Mouse (Mus musculus) layer of hippocampus, adult 11-12 months (tissue): ENCODE results near the gene Fbxo7.
A peak's percentile ranks its signal among the peaks of the same experiment; 100 is the strongest.

Experiments used
- DNase-seq: peaks from one replicate; pipeline ENCODE4 v3.0.0; 2022; ENCODE audit warnings: low spot score

Fbxo7 gene

GRCm38 (mm10) chr10:86043651-86044050, 21.9 kb downstream of the Fbxo7 start:
- DNase-seq: no peak

- no peak for DNase-seq
Observed at GRCm38 (mm10) chr10:86044066-86044465, 22.3 kb downstream of the Fbxo7 start.

GRCm38 (mm10) chr10:86046371-86046770, 24.6 kb downstream of the Fbxo7 start:
- no peak for DNase-seq

GRCm38 (mm10) chr10:86047786-86048185, 26.0 kb downstream of the Fbxo7 start:
- no peak for DNase-seq

- DNase-seq: no peak
Observed at GRCm38 (mm10) chr10:86050522-86050921, 28.8 kb downstream of the Fbxo7 start.

- DNase-seq: no peak
Observed at GRCm38 (mm10) chr10:86052818-86053522, 31.2 kb downstream of the Fbxo7 start.

- no peak for DNase-seq
Observed at GRCm38 (mm10) chr10:86056297-86056903, 34.6 kb downstream of the Fbxo7 start.

GRCm38 (mm10) chr10:86057286-86057685, 35.5 kb downstream of the Fbxo7 start:
- no peak for DNase-seq

- no peak for DNase-seq
Observed at GRCm38 (mm10) chr10:86057712-86058111, 35.9 kb downstream of the Fbxo7 start.

GRCm38 (mm10) chr10:86060267-86060666, 38.5 kb downstream of the Fbxo7 start:
- no peak for DNase-seq

- no peak for DNase-seq
Observed at GRCm38 (mm10) chr10:86062261-86063017, 40.7 kb downstream of the Fbxo7 start.

GRCm38 (mm10) chr10:86063018-86063384, 41.2 kb downstream of the Fbxo7 start:
- no peak for DNase-seq

GRCm38 (mm10) chr10:86064937-86065336, 43.2 kb downstream of the Fbxo7 start:
- peak; percentile 79 for DNase-seq

GRCm38 (mm10) chr10:86065661-86066060, 43.9 kb downstream of the Fbxo7 start:
- no peak for DNase-seq

GRCm38 (mm10) chr10:86066651-86067050, 44.9 kb downstream of the Fbxo7 start:
- DNase-seq: no peak

GRCm38 (mm10) chr10:86067911-86068310, 46.1 kb downstream of the Fbxo7 start:
- no peak for DNase-seq

GRCm38 (mm10) chr10:86069341-86069740, 47.6 kb downstream of the Fbxo7 start:
- DNase-seq: no peak

GRCm38 (mm10) chr10:86070751-86071150, 49.0 kb downstream of the Fbxo7 start:
- DNase-seq: no peak

- no peak for DNase-seq
Observed at GRCm38 (mm10) chr10:86074134-86074533, 52.4 kb downstream of the Fbxo7 start.

- no peak for DNase-seq
Observed at GRCm38 (mm10) chr10:86074971-86075711, 53.4 kb downstream of the Fbxo7 start.

GRCm38 (mm10) chr10:86077272-86077671, 55.5 kb downstream of the Fbxo7 start:
- DNase-seq: no peak

GRCm38 (mm10) chr10:86078761-86079160, 57.0 kb downstream of the Fbxo7 start:
- no peak for DNase-seq
